Mouse (Mus musculus) thymus, postnatal 10 days (tissue): Measurements from ENCODE around the gene Dnajb14.
"Not testable (repeated sequence)": the region's sequence is repeated elsewhere in the genome, so short reads cannot be mapped to it uniquely, and the experiment has no call there.

Source experiments
- DNase-seq, 2 experiments: peaks; one replicate each; pipeline ENCODE4 v3.0.0; 2021; ENCODE audit warnings: low spot score in 2 of 2

Gene Dnajb14

GRCm38 (mm10) chr3:137863330-137864123, 3.9 kb upstream of the Dnajb14 start:
- DNase-seq, result no peak

GRCm38 (mm10) chr3:137864124-137864987, 3.1 kb upstream of the Dnajb14 start, which contains the start of gene H2afz:
Gene H2afz, plus strand, starts transcription at chr3:137864487.
- DNase-seq, result peak; percentile 99

- DNase-seq, result peak; percentile 80 to 91
Measured at GRCm38 (mm10) chr3:137864988-137865982, 2.2 kb upstream of the Dnajb14 start.

- no peak for DNase-seq
Measured at GRCm38 (mm10) chr3:137867133-137867436, 390 bp upstream of the Dnajb14 start.

DNA sequence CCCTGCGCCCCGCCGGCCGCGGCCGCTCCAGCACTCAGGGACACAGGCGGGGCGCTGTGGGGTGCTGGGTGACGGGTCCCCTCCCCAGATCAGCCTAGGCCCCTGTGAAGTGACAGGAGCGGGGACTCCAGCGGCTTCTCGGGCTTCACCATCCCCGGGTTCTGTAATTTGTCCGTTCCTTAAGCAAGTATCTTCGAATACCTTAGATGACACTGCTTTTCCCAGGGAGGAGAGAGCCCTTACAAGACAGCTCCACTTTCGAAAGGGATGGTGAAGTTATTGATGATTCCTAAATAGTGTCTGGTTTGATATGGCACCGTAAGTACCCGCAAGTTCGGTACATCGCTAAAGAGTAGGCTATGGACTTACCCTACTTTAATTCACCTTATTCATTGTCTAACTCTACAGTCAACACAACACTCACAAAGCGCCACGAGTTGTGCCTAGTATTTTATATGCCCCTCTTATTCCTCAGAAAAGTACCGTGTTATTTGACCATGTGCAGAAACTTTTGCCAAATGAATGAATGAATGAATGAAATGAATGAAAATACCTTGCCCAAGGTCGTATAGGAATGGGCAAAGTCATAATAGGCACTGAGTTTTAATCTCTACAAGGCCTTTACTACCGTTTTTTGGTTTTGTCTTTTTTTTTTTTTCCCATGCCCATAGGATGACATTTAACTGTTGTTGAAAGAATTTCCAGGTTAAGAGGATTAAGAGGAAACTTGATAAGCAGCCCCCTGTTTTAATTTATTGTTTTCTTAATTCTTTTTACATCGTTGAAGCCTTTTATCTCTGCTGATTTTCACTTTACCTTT, 829 bp downstream of the Dnajb14 start:
- no peak for DNase-seq

- no peak for DNase-seq
Measured at GRCm38 (mm10) chr3:137869395-137869794, 1.9 kb downstream of the Dnajb14 start.

- no peak for DNase-seq
Measured at GRCm38 (mm10) chr3:137879313-137879712, 11.8 kb downstream of the Dnajb14 start.

- no peak for DNase-seq
Measured at GRCm38 (mm10) chr3:137880109-137880748, 12.8 kb downstream of the Dnajb14 start.

GRCm38 (mm10) chr3:137881093-137881492, 13.6 kb downstream of the Dnajb14 start:
- no peak for DNase-seq

DNA sequence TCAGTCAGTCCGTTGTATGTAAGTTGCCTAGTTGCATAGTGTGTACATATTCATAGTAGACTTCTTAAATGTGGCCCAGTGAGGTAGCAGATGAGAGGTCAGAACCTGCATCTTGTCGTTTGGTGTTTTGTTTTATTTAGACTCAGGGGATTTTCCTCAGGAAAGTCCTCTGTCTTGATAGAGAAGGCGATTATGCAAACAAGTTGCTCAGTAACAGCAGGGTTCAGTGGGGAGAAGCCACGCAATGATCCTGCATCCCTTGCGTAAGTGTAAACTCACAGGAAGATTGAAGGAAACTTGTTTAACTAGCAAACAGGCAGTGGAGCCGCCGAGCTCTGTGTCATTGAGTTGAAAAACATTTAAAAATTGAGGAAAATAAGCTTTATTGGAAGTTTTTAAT, 20.5 kb downstream of the Dnajb14 start:
- no peak for DNase-seq

- DNase-seq, result no peak
Measured at GRCm38 (mm10) chr3:137891089-137891488, 23.6 kb downstream of the Dnajb14 start.

- DNase-seq, result no peak
Measured at GRCm38 (mm10) chr3:137892118-137892517, 24.6 kb downstream of the Dnajb14 start.

DNA sequence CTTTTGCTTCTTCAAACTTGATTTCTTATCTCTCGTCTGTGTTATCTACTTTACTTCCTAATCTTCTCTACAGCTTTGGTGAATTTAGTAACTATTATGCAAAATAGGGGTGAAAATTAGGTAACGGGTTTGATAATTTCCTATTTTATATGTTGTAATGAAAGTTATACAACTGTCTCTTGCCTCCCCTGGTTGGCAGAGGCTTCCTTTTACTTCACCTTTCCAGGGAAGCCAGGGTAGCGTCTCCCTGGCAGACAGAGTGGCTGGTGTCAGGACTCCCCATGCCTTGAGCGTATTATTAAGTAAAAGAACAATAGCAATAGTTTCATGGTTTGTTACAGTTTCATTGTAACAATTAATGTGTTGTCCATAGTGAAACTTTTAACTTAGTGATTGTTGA, 26.3 kb downstream of the Dnajb14 start:
- DNase-seq, result no peak

GRCm38 (mm10) chr3:137895196-137895595, 27.7 kb downstream of the Dnajb14 start:
- DNase-seq, result no peak

DNA sequence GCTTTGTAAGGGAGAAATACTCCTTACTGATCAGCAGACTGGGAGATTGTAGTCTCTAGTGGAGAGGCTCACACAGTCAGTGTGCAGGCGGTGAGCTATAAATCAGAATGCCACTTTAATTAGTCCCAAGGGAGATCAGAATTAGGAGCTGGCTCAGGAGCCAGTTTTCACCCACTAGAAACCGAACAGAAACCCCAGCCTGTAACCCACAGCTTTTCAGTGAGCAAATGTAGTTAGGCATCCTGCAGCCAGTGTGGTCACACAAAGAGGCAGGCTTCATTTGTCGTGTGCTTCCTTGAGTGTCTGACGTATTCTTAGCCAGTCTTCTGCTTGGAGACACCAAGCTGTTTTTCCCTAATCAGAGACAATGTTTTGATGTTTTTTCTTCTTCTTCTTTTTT, 28.9 kb downstream of the Dnajb14 start:
- DNase-seq, result no peak

GRCm38 (mm10) chr3:137896867-137897266, 29.4 kb downstream of the Dnajb14 start:
- DNase-seq, result no peak

- DNase-seq, result no peak
Measured at GRCm38 (mm10) chr3:137897685-137898084, 30.2 kb downstream of the Dnajb14 start.

DNA sequence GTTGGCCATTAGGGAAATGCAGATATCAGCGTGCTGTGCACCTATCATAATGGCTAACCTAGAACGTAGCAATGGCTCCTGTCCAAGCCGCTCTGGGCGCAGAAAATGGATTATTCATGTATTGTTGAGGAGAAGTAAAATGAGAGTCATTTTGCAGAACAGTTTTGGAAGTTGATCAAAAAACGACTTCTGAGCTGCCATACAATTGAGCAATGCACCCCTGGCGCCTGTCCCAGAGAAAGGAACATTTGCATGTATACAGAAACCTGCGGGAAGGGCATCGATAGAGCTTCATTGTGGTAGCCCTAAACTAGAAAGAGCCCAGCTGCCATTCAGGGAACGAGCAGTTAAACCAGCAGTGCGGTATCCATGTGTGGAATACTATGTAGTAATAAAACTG, 32.7 kb downstream of the Dnajb14 start:
- no peak for DNase-seq

DNA sequence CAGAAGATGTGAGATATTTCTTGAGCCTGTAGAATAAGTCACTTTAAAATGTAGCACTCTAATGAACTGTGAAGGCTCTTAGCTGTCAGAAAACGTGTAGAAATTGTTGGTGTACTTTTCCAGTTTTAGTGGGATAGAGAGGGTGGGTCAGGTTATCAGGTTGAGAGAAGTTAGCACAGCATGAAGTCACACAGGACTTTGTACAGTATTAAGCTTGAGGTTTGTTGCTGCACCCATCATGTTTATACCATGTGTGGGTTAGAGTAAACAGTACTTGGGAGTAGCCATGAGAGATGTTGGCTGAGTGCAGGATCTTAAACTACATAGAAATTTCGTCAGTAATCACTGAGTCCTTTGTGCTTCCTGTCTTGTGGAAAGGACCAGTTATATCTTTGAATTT, 45.6 kb downstream of the Dnajb14 start:
- no peak for DNase-seq

DNA sequence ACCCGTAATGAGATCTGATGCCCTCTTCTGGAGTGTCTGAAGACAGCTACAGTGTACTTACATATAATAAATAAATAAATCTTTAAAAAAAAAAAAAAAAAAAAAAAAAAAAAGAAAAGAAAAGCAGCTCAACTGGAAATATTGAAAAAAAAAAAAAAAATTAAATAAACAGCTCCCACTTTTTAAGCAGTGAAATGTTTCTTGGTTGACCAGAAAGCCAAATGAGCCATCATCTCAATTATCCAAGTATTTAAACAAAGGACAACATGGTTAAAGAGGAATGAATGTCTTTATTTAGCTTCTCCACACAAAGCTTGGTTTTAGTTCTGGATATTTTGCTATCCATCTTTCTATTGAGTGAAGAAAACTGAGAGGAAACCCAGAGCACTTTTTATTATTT, 47.1 kb downstream of the Dnajb14 start:
- not testable (repeated sequence) for DNase-seq
